Mouse (Mus musculus): ENCODE results near the gene Slxl1. TPM values are rescaled to one million over a fixed set of nuclear protein-coding genes. Genes with fewer than 3 reads are reported as not detected.
"Not testable (repeated sequence)": the region's sequence is repeated elsewhere in the genome, so short reads cannot be mapped to it uniquely, and the experiment has no call there.

Slxl1 gene
- not detected in 2 replicates for polyA plus RNA-seq (2014; fragmentation: Nextera tagmentation; extraction: Ambion mirVana)

- not testable (repeated sequence) for H3K27ac ChIP-seq (ENCODE audit: low read depth, low read length); H3K9ac ChIP-seq (ENCODE audit: low read length); H3K36me3 ChIP-seq (ENCODE audit: control insufficient read depth, insufficient read depth, low read length); H3K9me3 ChIP-seq (replicated peaks; ENCODE audit: control insufficient read depth, low read length); H3K27me3 ChIP-seq (replicated peaks; ENCODE audit: control insufficient read depth, insufficient read depth, low read length); ATAC-seq; DNase-seq (ENCODE audit: low spot score); H3K4me1 ChIP-seq (ENCODE audit: control insufficient read depth, insufficient read depth, low read length); H3K4me2 ChIP-seq (ENCODE audit: low read length); H3K4me3 ChIP-seq (ENCODE audit: low read depth, low read length)
- WGBS, result no CpG with 5 or more reads among the region's 6 CpGs
Measured at GRCm38 (mm10) chrX:55226576-55226975, at the start of gene Slxl1. Gene Slxl1 (plus strand): TSS chrX:55226876.

All from forebrain, embryonic 14.5 days (tissue).